Mouse (Mus musculus): ENCODE data around the gene Itgae. TPM values are rescaled to one million over a fixed set of nuclear protein-coding genes. Genes with fewer than 3 reads are reported as not detected.

Gene Itgae
- polyA plus RNA-seq, 1 experiment from 2014 or later = 0.37 TPM

DNA sequence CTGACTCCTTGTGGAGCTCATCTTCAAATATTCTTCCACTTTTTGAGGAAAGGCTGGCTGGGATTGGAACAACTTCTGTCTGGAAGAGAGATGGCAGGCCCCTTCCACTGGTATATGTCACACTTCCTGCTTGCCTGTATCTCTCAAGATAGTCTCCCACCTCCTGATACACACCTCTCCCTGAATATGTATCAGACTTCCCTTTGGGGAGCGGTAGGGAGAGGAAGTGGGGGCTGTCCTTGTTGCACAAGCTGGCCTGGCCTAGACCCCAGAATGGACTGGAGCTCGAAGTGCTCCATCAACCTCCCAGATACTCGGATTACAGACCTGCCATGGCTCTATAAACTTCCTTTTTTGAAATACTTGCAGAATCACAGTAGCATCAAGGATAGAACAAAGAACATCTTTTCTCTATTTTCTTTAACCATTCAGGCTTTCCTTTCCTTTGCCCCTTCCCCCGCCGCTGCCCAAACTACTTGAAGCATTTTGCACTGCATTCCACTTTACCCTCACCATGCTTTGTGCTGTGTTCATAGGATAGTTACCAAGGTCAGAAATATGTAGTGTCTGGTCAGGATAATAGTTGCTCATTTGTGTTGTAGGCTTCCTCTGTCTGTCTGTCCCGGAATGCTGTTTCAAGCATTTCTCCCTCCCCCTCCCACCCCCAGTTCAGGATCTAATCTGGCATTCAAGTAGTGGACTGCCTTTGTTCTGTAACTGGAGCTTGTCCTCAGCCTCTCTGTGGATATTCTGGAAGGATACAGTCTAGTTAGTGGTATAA is 2.5 kb upstream of the Itgae start:
- Histone ChIP-seq H3K36me3 (ENCODE audit: control insufficient read depth, insufficient read depth, low read length) (no peaks in the 10 kb centered on the region), H3K4me3 (ENCODE audit: low read length) (no peak overlapping the region), H3K9me3 (ENCODE audit: control insufficient read depth, low read length) (no peaks in the 10 kb centered on the region), H3K9ac (ENCODE audit: low read depth, low read length) (no peak overlapping the region), H3K27me3 (replicated peaks; ENCODE audit: control insufficient read depth, insufficient read depth, low read length) (no peaks in the 10 kb centered on the region), H3K4me2 (ENCODE audit: low read depth, low read length) (no peak overlapping the region), H3K4me1 (ENCODE audit: control insufficient read depth, insufficient read depth, low read length) (peaks cover 3% of the 10 kb centered on the region; the same call in 1 of the 2 replicates), H3K27ac (ENCODE audit: low read length) (no peak overlapping the region)
- no peak for ATAC-seq
- WGBS = 70% methylated on average over 6 of the region's 6 CpGs

DNA sequence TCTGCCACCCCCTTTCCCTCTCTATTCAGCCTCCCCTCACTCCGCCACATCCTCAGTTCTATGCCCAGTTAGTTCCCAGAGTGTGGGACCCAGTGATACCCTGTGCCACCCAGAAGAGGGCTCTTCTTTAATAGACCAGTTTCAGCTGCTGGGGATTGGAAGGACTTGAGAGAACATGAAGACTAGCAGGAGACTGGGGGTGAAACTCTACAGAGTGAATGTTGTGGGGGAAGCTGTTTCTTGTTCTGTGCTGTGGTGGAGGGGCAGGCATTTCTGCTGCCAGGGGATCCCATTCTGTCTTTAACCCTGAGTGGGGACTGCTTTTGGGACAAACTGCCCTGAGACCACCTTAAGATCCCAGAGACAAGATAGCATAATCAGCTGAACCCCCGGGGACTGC is 443 bp downstream of the Itgae start:
- Histone ChIP-seq H3K27me3 (replicated peaks; ENCODE audit: control insufficient read depth, insufficient read depth, low read length) (no peaks in the 10 kb centered on the region), H3K4me1 (ENCODE audit: control insufficient read depth, insufficient read depth, low read length) (no peaks in the 10 kb centered on the region), H3K9ac (ENCODE audit: low read depth, low read length) (no peak overlapping the region), H3K36me3 (ENCODE audit: control insufficient read depth, insufficient read depth, low read length) (no peaks in the 10 kb centered on the region), H3K27ac (ENCODE audit: low read length) (no peak overlapping the region), H3K4me3 (ENCODE audit: low read length) (no peak overlapping the region), H3K4me2 (ENCODE audit: low read depth, low read length) (no peak overlapping the region), H3K9me3 (ENCODE audit: control insufficient read depth, low read length) (no peaks in the 10 kb centered on the region)
- ATAC-seq = no peak
- 86% methylated on average over 2 of the region's 2 CpGs for WGBS

DNA sequence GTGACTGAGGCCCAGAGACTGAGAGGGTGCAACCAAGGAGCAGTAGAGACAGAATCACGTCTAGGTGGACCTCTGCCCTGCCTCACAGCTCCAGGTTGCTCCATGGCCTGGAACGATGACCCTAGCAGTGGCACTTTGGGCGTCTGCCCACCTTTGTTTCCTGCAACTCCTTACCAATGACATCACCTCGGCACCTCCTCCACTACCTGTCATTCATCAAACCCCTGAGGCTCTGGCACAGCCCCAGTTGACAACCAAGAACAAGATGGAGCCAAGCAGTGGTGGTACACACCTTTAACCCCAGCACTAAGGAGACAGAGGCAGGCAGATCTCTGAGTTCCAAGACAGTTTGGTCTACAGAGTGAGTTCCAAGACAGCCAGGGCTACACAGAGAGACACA is 1.7 kb downstream of the Itgae start:
- no peak overlapping the region for H3K4me2 ChIP-seq (ENCODE audit: low read depth, low read length)

DNA sequence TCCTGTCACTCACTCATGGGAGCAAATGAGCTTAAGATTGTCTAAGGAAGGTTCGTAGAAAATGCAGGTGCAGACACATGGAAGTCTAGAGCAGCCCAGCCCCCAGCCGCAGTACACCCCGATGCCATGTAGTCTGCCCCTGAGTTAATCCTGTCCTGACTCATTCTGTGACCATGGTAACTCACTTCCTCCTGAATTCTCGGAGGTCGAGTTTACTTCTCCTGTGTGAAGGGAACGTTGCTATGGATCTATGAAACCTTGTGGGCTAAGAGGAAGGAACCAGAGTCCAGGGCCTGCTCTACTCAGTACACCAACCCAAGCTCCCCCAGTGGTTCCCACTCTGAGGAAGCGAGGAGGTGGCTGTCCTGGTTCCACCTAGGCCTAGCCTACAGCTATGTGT is 2.5 kb downstream of the Itgae start:
- no peak overlapping the region for H3K4me2 ChIP-seq (ENCODE audit: low read depth, low read length)
- 63% methylated on average over 7 of the region's 7 CpGs for WGBS
- no peaks in the 10 kb centered on the region for H3K27me3 ChIP-seq (replicated peaks; ENCODE audit: control insufficient read depth, insufficient read depth, low read length)
- no peak overlapping the region for H3K9ac ChIP-seq (ENCODE audit: low read depth, low read length)
- no peaks in the 10 kb centered on the region for H3K36me3 ChIP-seq (ENCODE audit: control insufficient read depth, insufficient read depth, low read length)
- no peaks in the 10 kb centered on the region for H3K4me1 ChIP-seq (ENCODE audit: control insufficient read depth, insufficient read depth, low read length)
- H3K27ac ChIP-seq (ENCODE audit: low read length) = no peak overlapping the region
- H3K9me3 ChIP-seq (ENCODE audit: control insufficient read depth, low read length) = no peaks in the 10 kb centered on the region
- ATAC-seq = no peak
- H3K4me3 ChIP-seq (ENCODE audit: low read length) = no peak overlapping the region

More for the DNA sequence above, 1.7 kb downstream of the Itgae start:
- Histone ChIP-seq H3K9ac (ENCODE audit: low read depth, low read length) (no peak overlapping the region), H3K4me3 (ENCODE audit: low read length) (no peak overlapping the region), H3K4me1 (ENCODE audit: control insufficient read depth, insufficient read depth, low read length) (no peaks in the 10 kb centered on the region), H3K36me3 (ENCODE audit: control insufficient read depth, insufficient read depth, low read length) (no peaks in the 10 kb centered on the region), H3K27me3 (replicated peaks; ENCODE audit: control insufficient read depth, insufficient read depth, low read length) (no peaks in the 10 kb centered on the region), H3K27ac (ENCODE audit: low read length) (no peak overlapping the region), H3K9me3 (ENCODE audit: control insufficient read depth, low read length) (no peaks in the 10 kb centered on the region)
- ATAC-seq = no peak
- 72% methylated on average over 4 of the region's 4 CpGs for WGBS

DNA sequence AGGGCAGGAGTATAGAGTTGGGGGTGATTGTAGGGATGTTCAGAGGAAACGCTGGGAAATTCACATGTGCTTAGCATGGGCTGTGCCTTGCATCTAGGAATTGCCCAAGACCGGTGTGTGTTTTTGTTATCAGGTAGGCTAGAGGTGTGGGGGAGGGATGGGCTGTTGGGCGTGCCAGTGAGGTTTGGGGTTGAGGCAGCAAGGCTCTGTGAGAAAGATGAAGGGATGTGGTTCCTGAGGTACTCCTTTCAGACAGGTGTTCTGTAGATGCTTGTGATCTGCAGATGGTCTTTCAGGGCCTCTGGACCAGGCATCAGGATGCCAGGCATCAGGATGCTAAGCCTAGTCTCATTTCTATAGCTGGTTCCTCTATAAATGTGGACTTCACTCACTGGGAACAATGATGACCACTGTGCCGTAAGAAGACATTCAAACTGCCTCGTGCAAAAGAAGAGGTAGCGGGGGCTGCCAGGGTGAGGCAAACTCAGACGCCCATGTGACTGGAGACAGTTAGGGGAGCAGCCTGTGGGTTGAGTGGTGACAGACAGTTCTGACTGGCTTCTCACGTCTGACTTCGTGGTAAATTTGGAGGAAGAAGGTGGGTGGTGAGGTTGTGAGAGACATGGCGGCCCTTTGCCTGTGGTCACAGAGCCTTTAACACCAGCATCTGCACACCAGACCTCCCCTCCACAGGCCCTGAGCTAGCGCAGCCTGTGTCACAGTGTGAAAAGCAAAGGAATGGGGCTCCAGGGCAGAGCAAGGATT is 4.0 kb downstream of the Itgae start:
- Histone ChIP-seq H3K27ac (ENCODE audit: low read length) (no peak overlapping the region), H3K27me3 (replicated peaks; ENCODE audit: control insufficient read depth, insufficient read depth, low read length) (no peaks in the 10 kb centered on the region), H3K9ac (ENCODE audit: low read depth, low read length) (no peak overlapping the region), H3K4me1 (ENCODE audit: control insufficient read depth, insufficient read depth, low read length) (no peaks in the 10 kb centered on the region), H3K9me3 (ENCODE audit: control insufficient read depth, low read length) (no peaks in the 10 kb centered on the region), H3K4me3 (ENCODE audit: low read length) (no peak overlapping the region), H3K36me3 (ENCODE audit: control insufficient read depth, insufficient read depth, low read length) (no peaks in the 10 kb centered on the region), H3K4me2 (ENCODE audit: low read depth, low read length) (no peak overlapping the region)
- no peak for ATAC-seq
- 79% methylated on average over 11 of the region's 11 CpGs for WGBS

DNA sequence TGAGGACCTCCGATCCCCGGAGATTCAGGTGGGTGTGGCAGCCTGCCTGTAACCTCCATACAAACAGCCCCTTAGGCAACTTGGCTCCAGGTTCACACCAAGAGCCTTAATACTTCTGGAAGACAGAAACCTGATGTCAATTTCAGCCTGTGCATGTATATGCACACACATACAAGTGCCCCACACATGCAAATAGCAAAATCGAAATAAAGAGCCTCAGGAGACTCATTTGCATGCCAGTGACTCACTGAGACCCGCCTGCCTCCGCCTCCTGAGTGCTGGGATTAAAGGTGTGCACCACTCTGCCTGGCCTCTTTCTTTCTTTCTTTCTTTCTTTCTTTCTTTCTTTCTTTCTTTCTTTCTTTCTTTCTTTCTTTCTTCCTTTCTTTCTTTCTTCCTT is 8.5 kb downstream of the Itgae start:
- WGBS = 60% methylated on average over 5 of the region's 5 CpGs
- no peak for ATAC-seq

DNA sequence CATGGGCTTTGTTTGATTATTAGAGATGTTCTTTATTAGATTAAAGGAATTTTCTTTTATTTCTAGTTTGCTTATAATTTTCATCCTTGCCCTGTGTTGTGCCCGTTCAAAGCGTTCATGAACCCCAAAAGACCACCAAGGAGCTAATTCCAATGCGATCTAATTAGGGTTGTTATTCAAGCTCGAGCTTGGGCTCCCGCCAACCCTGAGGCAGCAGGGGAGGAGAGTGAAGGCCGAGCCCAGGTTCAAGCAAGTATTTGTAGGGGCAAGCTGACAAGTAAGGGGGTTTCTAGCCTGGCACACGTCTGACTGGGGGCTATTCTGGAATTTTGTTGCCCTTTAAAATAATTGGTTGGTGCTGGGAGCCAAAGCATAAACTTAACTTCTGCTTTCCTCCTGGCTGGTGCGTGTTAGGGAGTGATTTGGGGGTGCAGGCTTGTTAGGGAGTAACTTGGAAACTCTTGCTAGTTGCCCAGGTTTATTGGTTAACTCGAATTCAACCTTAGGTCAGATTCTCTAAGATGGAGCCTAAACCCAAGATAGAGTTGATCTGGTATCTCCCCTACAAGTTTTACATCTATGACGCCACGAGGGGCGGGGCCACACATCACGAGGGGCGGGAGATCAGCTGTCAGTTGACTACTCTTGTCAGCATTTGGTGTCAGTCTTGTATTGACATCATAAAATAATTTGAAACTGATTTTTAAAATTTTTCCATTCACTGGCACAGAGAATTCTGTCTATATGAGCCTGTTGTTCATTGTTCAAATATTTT is 9.8 kb downstream of the Itgae start:
- Histone ChIP-seq H3K9ac (ENCODE audit: low read depth, low read length) (no peak overlapping the region), H3K27ac (ENCODE audit: low read length) (no peak overlapping the region), H3K4me2 (ENCODE audit: low read depth, low read length) (no peak overlapping the region), H3K27me3 (replicated peaks; ENCODE audit: control insufficient read depth, insufficient read depth, low read length) (no peaks in the 10 kb centered on the region), H3K36me3 (ENCODE audit: control insufficient read depth, insufficient read depth, low read length) (no peaks in the 10 kb centered on the region), H3K9me3 (ENCODE audit: control insufficient read depth, low read length) (no peaks in the 10 kb centered on the region), H3K4me3 (ENCODE audit: low read length) (no peak overlapping the region), H3K4me1 (ENCODE audit: control insufficient read depth, insufficient read depth, low read length) (no peaks in the 10 kb centered on the region)
- no peak for ATAC-seq
- WGBS = 70% methylated on average over 14 of the region's 14 CpGs

More for the DNA sequence above, 8.5 kb downstream of the Itgae start:
- no peak overlapping the region for H3K4me3 ChIP-seq (ENCODE audit: low read length)
- H3K27me3 ChIP-seq (replicated peaks; ENCODE audit: control insufficient read depth, insufficient read depth, low read length) = no peaks in the 10 kb centered on the region
- no peaks in the 10 kb centered on the region for H3K4me1 ChIP-seq (ENCODE audit: control insufficient read depth, insufficient read depth, low read length)
- no peaks in the 10 kb centered on the region for H3K36me3 ChIP-seq (ENCODE audit: control insufficient read depth, insufficient read depth, low read length)
- no peak overlapping the region for H3K4me2 ChIP-seq (ENCODE audit: low read depth, low read length)
- H3K9me3 ChIP-seq (ENCODE audit: control insufficient read depth, low read length) = no peaks in the 10 kb centered on the region
- no peak overlapping the region for H3K9ac ChIP-seq (ENCODE audit: low read depth, low read length)
- H3K27ac ChIP-seq (ENCODE audit: low read length) = no peak overlapping the region

DNA sequence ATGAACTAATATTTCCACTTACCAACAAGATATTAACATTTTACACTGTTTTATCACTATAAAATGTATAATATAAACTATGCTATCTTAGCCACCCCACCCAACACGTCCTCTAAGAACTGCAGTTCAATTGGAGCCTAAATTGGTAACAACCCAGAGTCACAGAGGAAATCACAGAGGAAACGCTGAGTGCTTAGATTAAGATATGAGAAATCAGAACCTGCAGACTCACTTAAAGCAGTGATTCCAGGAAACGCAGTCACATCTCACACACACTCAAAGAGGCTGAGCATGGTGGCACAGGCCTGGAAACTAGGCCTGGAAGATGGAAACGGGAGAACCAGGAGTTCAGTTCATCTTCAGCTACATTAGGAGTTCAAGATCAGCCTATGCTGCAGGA is 10.9 kb downstream of the Itgae start:
- H3K4me3 ChIP-seq (ENCODE audit: low read length) = no peak overlapping the region
- WGBS = 80% methylated on average over 4 of the region's 4 CpGs
- no peak overlapping the region for H3K9ac ChIP-seq (ENCODE audit: low read depth, low read length)

DNA sequence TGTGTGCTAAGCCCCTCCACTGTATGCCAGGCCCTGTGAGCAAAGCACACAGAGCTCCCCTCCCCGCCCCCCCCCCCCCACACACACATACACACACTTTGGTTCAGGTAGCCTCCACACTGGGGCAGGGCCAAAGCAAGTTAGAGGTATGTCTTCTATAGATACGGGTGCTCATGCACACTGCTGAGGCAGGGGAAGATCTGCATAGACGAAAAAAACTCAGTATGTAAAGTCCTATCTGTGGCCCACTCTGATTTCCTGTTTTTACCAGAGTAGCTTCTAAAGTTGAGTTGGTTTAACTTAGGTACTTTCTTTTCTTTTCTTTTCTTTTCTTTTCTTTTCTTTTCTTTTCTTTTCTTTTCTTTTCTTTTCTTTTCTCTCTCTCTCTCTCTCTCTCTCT is 14.9 kb downstream of the Itgae start:
- no peak for ATAC-seq
- Histone ChIP-seq H3K9ac (ENCODE audit: low read depth, low read length) (no peak overlapping the region), H3K4me2 (ENCODE audit: low read depth, low read length) (no peak overlapping the region), H3K27ac (ENCODE audit: low read length) (no peak overlapping the region), H3K36me3 (ENCODE audit: control insufficient read depth, insufficient read depth, low read length) (no peaks in the 10 kb centered on the region), H3K9me3 (ENCODE audit: control insufficient read depth, low read length) (no peaks in the 10 kb centered on the region), H3K4me3 (ENCODE audit: low read length) (no peak overlapping the region), H3K27me3 (replicated peaks; ENCODE audit: control insufficient read depth, insufficient read depth, low read length) (no peaks in the 10 kb centered on the region), H3K4me1 (ENCODE audit: control insufficient read depth, insufficient read depth, low read length) (no peaks in the 10 kb centered on the region)
- 54% methylated on average over 3 of the region's 3 CpGs for WGBS

More for the DNA sequence above, 10.9 kb downstream of the Itgae start:
- H3K27me3 ChIP-seq (replicated peaks; ENCODE audit: control insufficient read depth, insufficient read depth, low read length) = no peaks in the 10 kb centered on the region
- no peak for ATAC-seq
- H3K27ac ChIP-seq (ENCODE audit: low read length) = no peak overlapping the region
- no peaks in the 10 kb centered on the region for H3K9me3 ChIP-seq (ENCODE audit: control insufficient read depth, low read length)
- H3K4me2 ChIP-seq (ENCODE audit: low read depth, low read length) = no peak overlapping the region
- H3K4me1 ChIP-seq (ENCODE audit: control insufficient read depth, insufficient read depth, low read length) = no peaks in the 10 kb centered on the region
- no peaks in the 10 kb centered on the region for H3K36me3 ChIP-seq (ENCODE audit: control insufficient read depth, insufficient read depth, low read length)
